Mouse (Mus musculus): ENCODE measurements at regions not wholly inside any gene's neighbourhood (a gene's known extent, or its start where the extent isn't known, plus 50 kb on each side); places are given as distances from the start of the nearest gene placed in this dataset.

DNA sequence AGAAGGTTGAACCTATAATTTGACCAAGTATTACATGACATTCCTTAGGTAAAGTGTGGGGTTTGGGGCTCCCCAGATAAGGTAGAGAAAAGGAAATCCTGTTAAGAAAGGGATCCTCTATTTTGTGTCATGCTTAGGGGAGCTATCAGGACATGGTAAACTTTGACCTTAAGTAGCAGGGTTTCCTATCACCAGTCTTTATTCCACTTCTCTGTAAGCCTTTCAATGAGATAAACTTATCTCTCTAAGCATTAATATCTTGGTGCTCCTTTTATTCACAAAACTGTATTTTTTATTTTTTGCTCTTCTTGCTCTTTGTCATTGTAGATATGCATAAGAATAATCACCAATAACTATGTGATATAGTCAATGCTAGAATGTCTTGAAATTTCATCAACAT, 194.4 kb upstream of the Rasa1 start:
- H3K4me2 ChIP-seq = no peak overlapping the region
- H3K27me3 ChIP-seq = no peaks in the 10 kb centered on the region
- H3K9ac ChIP-seq = no peak overlapping the region
- H3K27ac ChIP-seq = no peak overlapping the region
- H3K4me3 ChIP-seq (replicated peaks) = no peak overlapping the region
- ATAC-seq (ENCODE audit: low FRiP score) = no peak
- H3K4me1 ChIP-seq = no peaks in the 10 kb centered on the region
- H3K9me3 ChIP-seq = no peaks in the 10 kb centered on the region
- no peaks in the 10 kb centered on the region for H3K36me3 ChIP-seq (replicated peaks)

DNA sequence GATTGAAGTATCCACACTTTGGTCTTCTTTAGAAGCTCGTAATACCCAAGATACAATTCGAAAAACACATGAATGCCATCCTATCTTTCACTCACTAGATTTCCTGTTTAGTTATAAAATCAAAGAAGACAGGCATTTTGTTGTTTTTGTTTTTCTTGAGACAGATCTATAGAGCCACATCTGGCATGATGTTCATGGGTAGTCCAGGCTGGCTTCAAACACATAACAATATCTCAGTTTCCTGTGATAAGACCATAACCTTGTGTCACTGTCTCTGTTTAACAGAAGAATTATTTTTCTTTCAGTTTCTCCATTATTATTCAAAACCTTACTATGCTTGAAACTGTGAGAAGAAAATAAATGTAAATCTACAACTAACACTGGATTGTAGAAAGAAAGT, 190.5 kb upstream of the Rasa1 start:
- no peak overlapping the region for H3K27ac ChIP-seq

GRCm38 (mm10) chr13:85476274-85476846, 187.4 kb upstream of the Rasa1 start:
- 88% methylated on average over 4 of the region's 4 CpGs for WGBS
- no peak overlapping the region for H3K27ac ChIP-seq
- H3K36me3 ChIP-seq (replicated peaks) = no peaks in the 10 kb centered on the region
- H3K9me3 ChIP-seq = no peaks in the 10 kb centered on the region
- H3K4me1 ChIP-seq = no peaks in the 10 kb centered on the region
- no peak overlapping the region for H3K4me3 ChIP-seq (replicated peaks)
- ATAC-seq (ENCODE audit: low FRiP score) = no peak
- H3K27me3 ChIP-seq = no peaks in the 10 kb centered on the region
- no peak overlapping the region for H3K4me2 ChIP-seq
- no peak overlapping the region for H3K9ac ChIP-seq

More for the DNA sequence above, 190.5 kb upstream of the Rasa1 start:
- 86% methylated on average over 2 of the region's 2 CpGs for WGBS
- H3K36me3 ChIP-seq (replicated peaks) = no peaks in the 10 kb centered on the region
- no peak for ATAC-seq (ENCODE audit: low FRiP score)
- H3K9ac ChIP-seq = no peak overlapping the region
- H3K27me3 ChIP-seq = no peaks in the 10 kb centered on the region
- H3K9me3 ChIP-seq = no peaks in the 10 kb centered on the region
- no peak overlapping the region for H3K4me2 ChIP-seq
- H3K4me3 ChIP-seq (replicated peaks) = no peak overlapping the region
- H3K4me1 ChIP-seq = no peaks in the 10 kb centered on the region

DNA sequence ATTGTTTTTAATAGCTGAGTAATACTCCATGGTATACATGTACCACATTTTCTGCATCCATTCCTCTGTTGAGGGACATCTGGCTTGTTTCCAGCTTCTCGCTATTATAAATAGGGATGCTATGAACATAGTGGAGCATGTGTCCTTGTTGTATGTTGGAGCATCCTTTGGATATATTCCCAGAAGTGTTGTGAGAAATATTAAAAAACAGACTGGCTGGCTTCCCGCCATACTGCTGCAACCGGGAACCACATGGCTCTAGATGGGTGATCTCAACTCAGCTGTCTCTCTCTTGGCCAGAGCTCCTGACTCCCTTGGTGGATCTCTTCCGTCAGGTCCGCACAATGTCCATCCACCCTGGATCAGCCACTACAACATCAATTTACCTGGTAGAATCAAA, 182.4 kb upstream of the Rasa1 start:
- H3K4me2 ChIP-seq = no peak overlapping the region
- no peak overlapping the region for H3K9ac ChIP-seq
- no peak for ATAC-seq (ENCODE audit: low FRiP score)
- no peaks in the 10 kb centered on the region for H3K36me3 ChIP-seq (replicated peaks)
- H3K4me1 ChIP-seq = no peaks in the 10 kb centered on the region
- H3K4me3 ChIP-seq (replicated peaks) = no peak overlapping the region
- no peaks in the 10 kb centered on the region for H3K27me3 ChIP-seq
- 89% methylated on average over 5 of the region's 5 CpGs for WGBS
- H3K27ac ChIP-seq = no peak overlapping the region
- H3K9me3 ChIP-seq = no peaks in the 10 kb centered on the region

DNA sequence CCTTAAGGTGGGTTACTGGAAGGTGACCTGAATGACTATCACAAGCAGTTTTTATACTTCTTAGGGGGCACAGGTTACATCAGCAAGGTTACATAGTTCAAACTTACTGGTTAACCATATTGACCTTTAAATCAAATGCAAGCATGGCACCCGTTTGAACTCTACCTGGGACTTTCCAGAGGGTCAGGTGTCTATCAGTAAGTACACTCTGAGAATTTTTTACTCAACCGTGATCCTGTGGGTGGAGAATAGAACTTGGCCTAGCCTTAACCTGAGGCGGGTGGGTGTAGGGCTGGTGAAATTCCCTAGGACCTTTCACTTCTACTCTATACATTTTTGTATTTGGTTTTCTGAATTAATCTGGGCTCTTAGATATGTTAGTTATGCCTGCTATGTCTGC, 170.5 kb upstream of the Rasa1 start:
- ATAC-seq (ENCODE audit: low FRiP score) = no peak
- no peaks in the 10 kb centered on the region for H3K4me1 ChIP-seq
- no peak overlapping the region for H3K4me3 ChIP-seq (replicated peaks)
- no peak overlapping the region for H3K27ac ChIP-seq
- 79% methylated on average over 3 of the region's 3 CpGs for WGBS
- no peaks in the 10 kb centered on the region for H3K27me3 ChIP-seq
- H3K9ac ChIP-seq = no peak overlapping the region
- no peaks in the 10 kb centered on the region for H3K9me3 ChIP-seq
- no peaks in the 10 kb centered on the region for H3K36me3 ChIP-seq (replicated peaks)
- no peak overlapping the region for H3K4me2 ChIP-seq

- Histone ChIP-seq H3K4me2 (no peak overlapping the region), H3K4me1 (no peaks in the 10 kb centered on the region), H3K9me3 (no peaks in the 10 kb centered on the region), H3K27ac (no peak overlapping the region), H3K4me3 (replicated peaks) (no peak overlapping the region), H3K27me3 (no peaks in the 10 kb centered on the region), H3K9ac (no peak overlapping the region), H3K36me3 (replicated peaks) (no peaks in the 10 kb centered on the region)
- no peak for ATAC-seq (ENCODE audit: low FRiP score)
Observed at GRCm38 (mm10) chr13:85458611-85459010, 169.7 kb upstream of the Rasa1 start.

DNA sequence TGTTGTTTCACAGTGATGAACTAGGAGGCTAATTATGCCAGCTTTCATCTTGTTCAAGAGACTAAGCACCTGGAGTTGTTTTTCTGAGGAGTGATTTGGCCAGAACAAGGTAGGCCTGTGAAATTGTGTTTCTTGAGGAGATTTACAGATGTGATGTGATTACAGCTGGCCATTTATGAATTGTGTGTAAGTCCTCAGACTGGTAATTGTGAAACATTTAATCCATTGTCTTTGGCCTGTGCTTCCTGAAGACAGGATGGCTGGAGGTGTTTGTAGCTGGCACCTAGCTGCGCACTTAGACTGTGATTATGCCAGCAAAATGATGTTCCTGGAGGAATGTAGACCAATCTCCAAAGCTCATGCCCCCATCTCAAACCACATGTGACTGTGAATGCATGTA, 150.7 kb upstream of the Rasa1 start:
- Histone ChIP-seq H3K9me3 (no peaks in the 10 kb centered on the region), H3K4me2 (no peak overlapping the region), H3K27me3 (no peaks in the 10 kb centered on the region), H3K4me3 (replicated peaks) (no peak overlapping the region), H3K27ac (no peak overlapping the region), H3K36me3 (replicated peaks) (no peaks in the 10 kb centered on the region), H3K9ac (no peak overlapping the region), H3K4me1 (no peaks in the 10 kb centered on the region)
- WGBS = 87% methylated on average over 1 of the region's 1 CpGs
- ATAC-seq (ENCODE audit: low FRiP score) = no peak

DNA sequence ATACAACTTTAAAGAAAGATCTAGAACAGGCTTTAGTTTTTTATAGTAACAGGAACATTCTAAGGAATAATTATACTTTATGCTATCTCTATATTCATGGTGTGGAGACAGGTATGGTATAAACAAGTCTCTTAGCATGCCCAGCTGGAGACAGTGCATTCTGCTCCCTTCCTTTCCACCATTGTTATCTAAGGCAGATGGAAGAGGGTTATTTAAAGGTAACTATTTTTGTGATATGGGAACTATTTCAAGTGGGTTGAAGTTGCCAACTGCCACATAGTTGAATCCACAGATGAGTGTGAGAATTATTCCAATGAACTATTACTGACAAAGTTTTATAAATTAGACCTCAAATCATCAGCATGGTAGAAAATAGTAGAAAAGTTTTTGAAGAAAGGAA, 148.9 kb upstream of the Rasa1 start:
- Histone ChIP-seq H3K4me2 (no peak overlapping the region), H3K4me1 (no peaks in the 10 kb centered on the region), H3K27ac (no peak overlapping the region), H3K36me3 (replicated peaks) (no peaks in the 10 kb centered on the region), H3K4me3 (replicated peaks) (no peak overlapping the region), H3K27me3 (no peaks in the 10 kb centered on the region), H3K9ac (no peak overlapping the region), H3K9me3 (no peaks in the 10 kb centered on the region)
- ATAC-seq (ENCODE audit: low FRiP score) = no peak

- H3K27me3 ChIP-seq = no peaks in the 10 kb centered on the region
- ATAC-seq (ENCODE audit: low FRiP score) = no peak
- H3K9ac ChIP-seq = no peak overlapping the region
- H3K36me3 ChIP-seq (replicated peaks) = no peaks in the 10 kb centered on the region
- H3K27ac ChIP-seq = no peak overlapping the region
- no peak overlapping the region for H3K4me3 ChIP-seq (replicated peaks)
- H3K4me1 ChIP-seq = no peaks in the 10 kb centered on the region
- H3K9me3 ChIP-seq = no peaks in the 10 kb centered on the region
- no peak overlapping the region for H3K4me2 ChIP-seq
- 85% methylated on average over 4 of the region's 4 CpGs for WGBS
Observed at GRCm38 (mm10) chr13:85437009-85437408, 148.1 kb upstream of the Rasa1 start.

DNA sequence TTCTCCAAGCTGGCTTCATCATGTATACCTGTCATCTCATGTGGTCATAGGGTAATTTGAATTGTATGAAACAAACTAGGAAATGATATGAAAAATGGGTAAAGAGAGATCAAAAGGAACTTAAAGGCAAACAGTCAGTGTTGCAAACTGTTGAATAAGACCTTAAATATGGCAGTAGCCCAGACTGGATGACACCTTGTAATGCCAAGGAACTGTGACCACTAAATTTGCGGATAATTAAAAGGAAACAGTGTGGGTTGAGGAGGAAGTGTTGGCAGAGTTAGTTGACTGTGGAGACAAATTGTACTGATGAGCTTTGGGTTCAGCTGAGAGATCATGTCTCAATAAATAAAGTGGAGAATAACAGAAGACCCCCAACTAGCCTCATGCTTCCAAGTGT, 147.3 kb upstream of the Rasa1 start:
- ATAC-seq (ENCODE audit: low FRiP score) = no peak
- Histone ChIP-seq H3K9ac (no peak overlapping the region), H3K36me3 (replicated peaks) (no peaks in the 10 kb centered on the region), H3K4me2 (no peak overlapping the region), H3K4me1 (no peaks in the 10 kb centered on the region), H3K27ac (no peak overlapping the region), H3K4me3 (replicated peaks) (no peak overlapping the region), H3K9me3 (no peaks in the 10 kb centered on the region), H3K27me3 (no peaks in the 10 kb centered on the region)
- WGBS = 93% methylated on average over 1 of the region's 1 CpGs

DNA sequence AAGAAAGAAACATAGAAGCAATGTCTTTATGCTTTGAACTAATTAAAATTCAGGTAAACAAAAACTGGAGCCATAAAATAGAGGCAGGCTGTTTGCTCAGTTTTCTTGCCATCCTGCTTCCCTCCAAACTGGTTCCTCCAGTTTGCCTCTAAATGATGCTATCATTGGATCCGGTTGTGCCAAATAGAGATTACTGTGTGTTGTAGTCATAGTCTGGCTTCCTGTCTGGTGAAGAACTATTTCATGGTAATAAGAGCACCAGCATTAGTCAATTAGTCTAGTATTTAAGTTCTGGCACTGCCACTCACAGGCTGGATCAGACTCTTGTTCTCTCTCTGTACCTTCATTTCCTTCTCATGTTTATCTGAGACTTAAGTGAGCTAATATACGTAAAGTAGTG, 141.9 kb upstream of the Rasa1 start:
- no peak overlapping the region for H3K4me2 ChIP-seq
- WGBS = 93% methylated on average over 2 of the region's 2 CpGs

GRCm38 (mm10) chr13:85430040-85430439, 141.1 kb upstream of the Rasa1 start:
- H3K4me2 ChIP-seq = no peak overlapping the region
- no peaks in the 10 kb centered on the region for H3K4me1 ChIP-seq
- ATAC-seq (ENCODE audit: low FRiP score) = no peak
- H3K27me3 ChIP-seq = no peaks in the 10 kb centered on the region
- H3K4me3 ChIP-seq (replicated peaks) = no peak overlapping the region
- H3K9ac ChIP-seq = no peak overlapping the region
- H3K36me3 ChIP-seq (replicated peaks) = no peaks in the 10 kb centered on the region
- no peak overlapping the region for H3K27ac ChIP-seq
- no peaks in the 10 kb centered on the region for H3K9me3 ChIP-seq
- 92% methylated on average over 3 of the region's 3 CpGs for WGBS

More for the DNA sequence above, 141.9 kb upstream of the Rasa1 start:
- H3K4me1 ChIP-seq = no peaks in the 10 kb centered on the region
- H3K9me3 ChIP-seq = no peaks in the 10 kb centered on the region
- H3K9ac ChIP-seq = no peak overlapping the region
- H3K27ac ChIP-seq = no peak overlapping the region
- H3K36me3 ChIP-seq (replicated peaks) = no peaks in the 10 kb centered on the region
- ATAC-seq (ENCODE audit: low FRiP score) = no peak
- H3K4me3 ChIP-seq (replicated peaks) = no peak overlapping the region
- no peaks in the 10 kb centered on the region for H3K27me3 ChIP-seq

- H3K9me3 ChIP-seq = no peaks in the 10 kb centered on the region
- WGBS = 89% methylated on average over 1 of the region's 1 CpGs
Observed at GRCm38 (mm10) chr13:85418671-85419070, 129.7 kb upstream of the Rasa1 start.

DNA sequence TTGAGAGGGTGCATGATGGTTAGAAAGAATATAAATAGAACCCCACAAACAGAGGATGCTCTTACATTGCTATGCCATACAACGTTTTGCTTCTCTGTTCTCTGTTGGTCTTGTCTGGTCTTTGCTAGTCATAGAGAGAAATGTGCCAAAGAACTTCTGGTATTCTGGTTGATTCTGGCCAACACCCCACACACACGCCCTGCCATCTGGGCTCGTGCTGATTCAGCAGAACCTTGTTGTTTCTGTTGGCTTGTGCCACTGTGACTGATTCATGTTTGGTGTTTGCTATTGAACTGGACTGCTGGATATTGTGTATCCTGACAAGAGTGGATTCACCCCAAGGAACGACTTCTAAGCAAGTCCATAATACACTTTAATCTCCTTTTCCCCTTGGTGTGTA, 126.0 kb upstream of the Rasa1 start:
- WGBS = 90% methylated on average over 4 of the region's 4 CpGs
- ATAC-seq (ENCODE audit: low FRiP score) = no peak

More at GRCm38 (mm10) chr13:85418671-85419070, 129.7 kb upstream of the Rasa1 start:
- Histone ChIP-seq H3K9ac (no peak overlapping the region), H3K4me2 (no peak overlapping the region), H3K27me3 (no peaks in the 10 kb centered on the region), H3K36me3 (replicated peaks) (no peaks in the 10 kb centered on the region), H3K4me3 (replicated peaks) (no peak overlapping the region), H3K27ac (no peak overlapping the region), H3K4me1 (no peaks in the 10 kb centered on the region)
- no peak for ATAC-seq (ENCODE audit: low FRiP score)

More for the DNA sequence above, 126.0 kb upstream of the Rasa1 start:
- Histone ChIP-seq H3K27me3 (no peaks in the 10 kb centered on the region), H3K27ac (no peak overlapping the region), H3K9me3 (no peaks in the 10 kb centered on the region), H3K9ac (no peak overlapping the region), H3K4me1 (no peaks in the 10 kb centered on the region), H3K36me3 (replicated peaks) (no peaks in the 10 kb centered on the region), H3K4me2 (no peak overlapping the region), H3K4me3 (replicated peaks) (no peak overlapping the region)

Measured in forebrain, embryonic 12.5 days (tissue).